Mouse (Mus musculus): Measurements from ENCODE around the gene Celsr3.

DNA sequence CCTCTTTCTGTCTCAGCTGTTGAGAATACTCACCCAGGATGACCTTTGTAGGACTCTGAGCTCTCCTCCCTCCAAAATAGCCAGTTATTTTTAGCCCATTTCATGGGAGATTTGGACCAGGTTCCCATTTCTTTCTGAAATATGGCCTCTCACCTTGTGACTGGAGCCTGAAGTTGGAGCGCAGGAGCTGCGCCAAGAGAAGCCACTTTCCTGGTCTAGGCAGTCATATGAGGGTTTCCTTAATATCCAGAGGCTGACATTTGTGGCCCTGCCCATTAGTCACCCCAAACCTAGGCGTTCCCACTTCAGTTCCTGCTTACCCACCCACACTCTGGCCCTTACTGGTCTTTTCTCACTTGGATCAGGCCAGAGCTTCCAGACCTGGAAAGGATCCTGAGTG is 26.9 kb downstream of the Celsr3 start, which contains the start of gene Slc26a6:
- TF ChIP-seq CTCF (IDR thresholded peaks at IDR 0.05; ENCODE audit: low read depth, low read length) (no peak), GATA1 (IDR thresholded peaks at IDR 0.05; ENCODE audit: borderline replicate concordance, low read length) (no peak), TAL1 (conservative IDR thresholded peaks at IDR 0.05; ENCODE audit: low read depth, low read length) (no peak)
